Mouse (Mus musculus): ENCODE results near the gene Zfyve19.
A peak's percentile ranks its signal among the peaks of the same experiment; 100 is the strongest.

Zfyve19 gene

DNA sequence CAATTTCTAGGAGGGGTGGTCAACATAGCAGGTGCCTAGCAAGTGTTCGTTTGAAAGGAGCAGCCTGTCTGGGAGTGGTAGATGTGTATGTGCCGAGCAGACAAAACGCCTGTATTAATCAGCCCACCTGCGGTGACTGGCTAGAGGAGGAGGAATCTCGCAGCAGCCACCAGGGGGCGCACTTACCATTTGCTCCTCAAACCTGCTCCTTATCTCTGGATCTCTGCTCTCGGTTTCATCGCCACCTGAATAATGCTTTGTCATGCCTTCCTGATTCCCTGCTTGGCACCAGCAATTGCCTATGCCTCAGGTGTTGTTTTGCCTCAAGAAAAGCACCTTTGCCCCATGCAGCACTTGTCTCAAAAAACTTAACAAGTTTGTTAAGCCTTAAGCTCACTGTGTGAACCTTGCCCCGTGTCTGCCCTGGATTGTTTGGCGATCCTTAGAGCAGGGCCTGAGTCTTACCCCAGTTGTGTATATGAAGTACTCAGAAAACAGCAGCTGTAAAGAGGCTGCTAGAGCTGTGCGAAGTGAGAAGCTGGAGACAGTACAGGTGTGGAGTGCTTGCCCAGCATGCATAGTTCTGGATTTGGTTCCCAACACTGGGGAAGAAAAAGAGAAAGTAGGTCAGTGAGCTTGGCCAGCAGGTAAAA, 42.5 kb downstream of the Zfyve19 start:
- peak; percentile 55 for DNase-seq (ENCODE audit: low read depth, low spot score)

DNA sequence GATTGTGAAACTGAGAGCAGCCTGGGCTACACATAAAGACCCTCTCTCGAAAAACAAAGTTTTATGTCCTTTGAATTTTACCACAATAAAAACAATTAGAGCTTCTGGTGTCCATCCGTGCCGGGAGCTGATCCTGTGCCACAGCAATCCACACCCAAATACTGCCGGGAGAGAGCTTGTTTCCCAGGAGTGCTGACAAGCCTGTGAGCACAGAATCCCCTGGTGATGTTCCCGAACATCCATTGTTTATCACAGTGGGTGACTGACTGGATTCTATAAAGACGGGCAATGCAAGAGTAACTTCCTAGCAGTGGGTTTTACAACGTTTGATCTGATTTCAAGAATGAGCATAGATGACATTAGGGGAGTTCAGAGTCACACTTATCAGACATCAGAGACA, 46.6 kb downstream of the Zfyve19 start:
- DNase-seq (ENCODE audit: low read depth, low spot score), result no peak

DNA sequence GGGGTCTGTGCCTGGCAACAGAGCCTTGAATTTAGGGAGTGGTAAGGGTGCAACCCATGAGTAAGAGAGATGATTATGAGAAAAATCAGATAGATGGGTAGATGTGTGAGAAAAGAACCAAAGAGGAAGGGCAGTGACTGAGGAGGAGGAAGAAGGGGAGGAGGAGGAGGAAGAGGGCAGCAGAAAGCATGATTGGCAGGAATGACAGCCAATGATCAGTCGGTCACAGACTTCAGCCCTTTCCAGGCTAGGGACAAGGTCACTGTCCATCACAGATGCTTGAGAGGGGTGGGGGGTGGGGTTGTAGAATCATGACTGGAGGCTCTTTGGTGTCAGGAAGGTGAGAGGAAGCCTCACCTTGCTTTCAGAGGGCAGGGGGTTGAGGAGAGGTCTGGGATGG, 52.1 kb downstream of the Zfyve19 start:
- no peak for DNase-seq (ENCODE audit: low read depth, low spot score)

DNA sequence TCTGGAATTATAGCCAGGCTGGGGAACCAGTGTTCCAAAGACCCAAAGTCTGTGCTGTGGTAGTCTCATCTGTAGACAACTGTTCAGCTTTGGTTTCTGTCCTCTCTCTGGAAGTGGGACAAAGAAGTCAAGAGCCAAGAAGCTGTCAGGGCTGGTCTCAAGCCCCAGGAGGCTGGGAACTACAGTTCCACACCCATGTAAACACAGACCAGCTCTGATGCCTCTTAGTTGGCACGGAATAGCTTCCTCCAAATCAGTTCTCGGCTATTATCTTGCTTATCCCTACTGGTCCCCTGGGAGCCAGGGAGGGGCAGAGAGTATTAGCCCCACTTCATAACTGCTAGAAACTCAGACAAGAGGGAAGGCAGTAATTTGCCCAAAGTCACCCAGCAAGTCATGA, 52.9 kb downstream of the Zfyve19 start:
- no peak for DNase-seq (ENCODE audit: low read depth, low spot score)

DNA sequence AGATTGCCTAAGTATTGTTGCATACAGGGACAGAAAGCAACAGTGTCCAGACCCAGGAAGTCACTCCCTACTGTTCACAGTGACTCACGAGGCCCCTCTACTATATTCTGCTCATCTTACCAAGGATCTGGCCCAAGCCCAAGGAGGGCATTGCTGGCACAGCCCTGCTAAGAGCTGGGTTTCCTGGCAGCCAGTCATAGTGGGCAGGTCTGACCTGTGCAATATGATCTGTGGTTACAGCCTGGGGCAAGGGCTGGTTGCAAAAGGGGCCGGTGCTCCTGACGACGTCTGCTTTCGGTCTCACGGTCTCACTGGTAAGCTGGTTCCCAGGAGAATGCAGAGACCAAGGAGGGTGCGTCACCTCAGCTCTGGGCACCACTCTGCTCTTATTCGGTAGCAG, 54.6 kb downstream of the Zfyve19 start:
- DNase-seq (ENCODE audit: low read depth, low spot score), result no peak

DNA sequence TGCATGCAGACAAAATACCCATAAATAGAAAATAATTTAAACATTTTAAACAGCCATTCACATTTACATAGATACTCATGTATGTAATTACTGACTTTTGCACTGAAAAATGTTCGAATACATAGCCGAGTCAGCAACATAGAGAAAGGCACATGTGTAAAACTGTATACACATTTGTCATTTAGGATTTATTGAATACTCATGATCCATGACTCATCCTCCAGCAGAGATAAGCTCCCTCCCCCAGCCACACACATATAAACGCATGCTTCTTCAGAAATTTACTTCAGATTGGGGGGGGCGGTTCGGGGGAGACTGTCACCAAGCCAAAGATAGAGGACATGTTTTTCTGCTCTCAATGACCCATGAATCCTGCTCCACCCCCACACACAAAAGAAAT, 55.4 kb downstream of the Zfyve19 start:
- no peak for DNase-seq (ENCODE audit: low read depth, low spot score)
